Mouse (Mus musculus) liver, adult 2 months (tissue): ENCODE data around the gene Krt36.

Source experiments
- CTCF ChIP-seq: fragments of 200-500 bp; IDR thresholded peaks from 2 replicates; pipeline ENCODE4 v1.5.1; 2011; ENCODE audit warnings: low read depth, low read length, control low read depth
- POLR2A ChIP-seq: fragments of 200-500 bp; IDR thresholded peaks from 2 replicates; pipeline ENCODE4 v1.6.1; 2011; ENCODE audit warnings: low read length, control low read depth; ENCODE audit not compliant: insufficient read depth; ENCODE audit errors: extremely low read depth

GRCm38 (mm10) chr11:100067293-100068036 lies 38.0 kb downstream of the Krt36 start:
- TF ChIP-seq CTCF (no peak), POLR2A (no peak)
